Mouse (Mus musculus) neural tube, embryonic 15.5 days (tissue): Measurements from ENCODE around the gene Runx2. TPM values are rescaled to one million over a fixed set of nuclear protein-coding genes. Genes with fewer than 3 reads are reported as not detected.

ENCODE experiments used
- ATAC-seq: fragments of 200-750 bp; cut with Nextera tagmentation; 2 replicates; pipeline ENCODE4 v1.8.0; 2017; ENCODE audit warnings: mild to moderate bottlenecking, moderate TSS enrichment, moderate library complexity; ENCODE audit not compliant: low FRiP score
- H3K27ac ChIP-seq: fragments of 300-500 bp; sonication (generic); replicated peaks from 2 replicates; pipeline ENCODE4 v1.5.1; 2015; ENCODE audit warnings: mild to moderate bottlenecking, inconsistent platforms
- H3K27me3 ChIP-seq: fragments of 300-500 bp; sonication (generic); replicated peaks from 2 replicates; pipeline ENCODE4 v1.6.1; 2015; ENCODE audit warnings: inconsistent platforms
- H3K36me3 ChIP-seq: fragments of 300-500 bp; sonication (generic); 2 replicates; pipeline ENCODE4 v1.6.1; 2015; ENCODE audit warnings: inconsistent platforms
- H3K4me1 ChIP-seq: fragments of 300-500 bp; sonication (generic); 2 replicates; pipeline ENCODE4 v1.6.1; 2015; ENCODE audit warnings: inconsistent platforms
- H3K4me2 ChIP-seq: fragments of 300-500 bp; sonication (generic); 2 replicates; pipeline ENCODE4 v1.6.1; 2015; ENCODE audit warnings: inconsistent platforms, mild to moderate bottlenecking, moderate library complexity
- H3K4me3 ChIP-seq: fragments of 300-500 bp; sonication (generic); replicated peaks from 2 replicates; pipeline ENCODE4 v1.5.1; 2015; ENCODE audit warnings: mild to moderate bottlenecking, inconsistent platforms
- H3K9ac ChIP-seq: fragments of 300-500 bp; sonication (generic); replicated peaks from 2 replicates; pipeline ENCODE4 v1.6.1; 2015; ENCODE audit warnings: mild to moderate bottlenecking, inconsistent platforms
- H3K9me3 ChIP-seq: fragments of 300-500 bp; sonication (generic); replicated peaks from 2 replicates; pipeline ENCODE4 v1.6.1; 2016; ENCODE audit warnings: inconsistent platforms
- WGBS: fragments of 180-500 bp; shearing (Covaris S2); methylation state at CpG from one replicate; pipeline ENCODE4 v1.1.7; 2015; ENCODE audit warnings: mixed read lengths; 5-methylcytosine and 5-hydroxymethylcytosine counted together
- polyA plus RNA-seq: library from polyadenylated mRNA; unstranded; fragments of >200 nt; fragmentation: Nextera tagmentation; extraction: Ambion mirVana; gene quantifications from 2 replicates; pipeline ENCODE4 v1.2.1, GENCODE M21; 2015

Gene Runx2
- polyA plus RNA-seq, 1 experiment from 2014 or later = 0.68 TPM

DNA sequence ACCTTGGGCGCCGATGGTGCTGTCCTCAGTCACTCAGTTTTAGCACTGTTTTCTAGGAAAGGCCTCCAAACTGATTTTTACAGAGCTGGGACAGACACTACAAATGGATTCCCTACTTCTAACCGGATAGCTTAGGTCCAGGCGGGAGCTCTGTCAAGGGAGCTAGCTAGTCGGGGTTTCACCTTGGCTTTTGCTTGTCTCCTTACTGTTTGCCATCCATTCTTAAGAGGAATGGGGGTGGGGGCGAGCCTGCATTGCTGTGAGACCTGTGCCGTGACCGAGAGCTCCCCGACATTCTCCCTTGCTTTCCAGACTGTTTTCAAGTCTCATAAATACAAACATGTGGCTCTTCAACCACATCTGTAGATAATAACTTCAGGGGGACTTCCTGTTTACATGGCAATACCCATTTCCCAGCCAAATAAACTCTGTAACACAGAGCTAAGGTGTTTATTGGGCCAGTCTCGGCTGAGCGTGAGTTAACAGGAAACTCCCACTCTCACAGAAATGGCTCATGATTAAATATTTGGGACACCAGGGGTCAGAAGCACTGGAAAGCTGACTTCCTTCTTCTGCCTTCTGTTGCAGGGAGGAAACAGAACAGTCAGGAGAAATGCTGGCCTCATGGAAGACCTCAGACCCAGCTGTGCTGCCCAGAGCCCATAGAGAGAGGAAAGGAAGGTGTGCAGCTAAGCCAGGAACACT is 213.1 kb downstream of the Runx2 start:
- Histone ChIP-seq H3K9ac (no peak overlapping the region), H3K27ac (no peak overlapping the region), H3K36me3 (no peaks in the 10 kb centered on the region), H3K4me2 (no peak overlapping the region), H3K4me1 (peaks cover 4% of the 10 kb centered on the region; the same call in 1 of the 2 replicates), H3K9me3 (no peaks in the 10 kb centered on the region), H3K4me3 (no peak overlapping the region), H3K27me3 (no peaks in the 10 kb centered on the region)
- ATAC-seq = no peak
- WGBS = 84% methylated on average over 11 of the region's 11 CpGs

GRCm38 (mm10) chr17:44599856-44600255 is 214.7 kb downstream of the Runx2 start:
- WGBS = 95% methylated on average over 1 of the region's 1 CpGs
- Histone ChIP-seq H3K27ac (no peak overlapping the region), H3K36me3 (no peaks in the 10 kb centered on the region), H3K9ac (no peak overlapping the region), H3K4me3 (no peak overlapping the region), H3K4me1 (peaks cover 4% of the 10 kb centered on the region; the same call in 1 of the 2 replicates), H3K27me3 (no peaks in the 10 kb centered on the region), H3K4me2 (no peak overlapping the region), H3K9me3 (no peaks in the 10 kb centered on the region)
- ATAC-seq = no peak

GRCm38 (mm10) chr17:44599132-44599531 is 215.5 kb downstream of the Runx2 start:
- Histone ChIP-seq H3K9me3 (no peaks in the 10 kb centered on the region), H3K36me3 (no peaks in the 10 kb centered on the region), H3K4me1 (peaks cover 4% of the 10 kb centered on the region; the same call in 1 of the 2 replicates), H3K4me3 (no peak overlapping the region), H3K27ac (no peak overlapping the region), H3K9ac (no peak overlapping the region), H3K27me3 (no peaks in the 10 kb centered on the region), H3K4me2 (no peak overlapping the region)
- WGBS = 94% methylated on average over 2 of the region's 2 CpGs
- no peak for ATAC-seq

DNA sequence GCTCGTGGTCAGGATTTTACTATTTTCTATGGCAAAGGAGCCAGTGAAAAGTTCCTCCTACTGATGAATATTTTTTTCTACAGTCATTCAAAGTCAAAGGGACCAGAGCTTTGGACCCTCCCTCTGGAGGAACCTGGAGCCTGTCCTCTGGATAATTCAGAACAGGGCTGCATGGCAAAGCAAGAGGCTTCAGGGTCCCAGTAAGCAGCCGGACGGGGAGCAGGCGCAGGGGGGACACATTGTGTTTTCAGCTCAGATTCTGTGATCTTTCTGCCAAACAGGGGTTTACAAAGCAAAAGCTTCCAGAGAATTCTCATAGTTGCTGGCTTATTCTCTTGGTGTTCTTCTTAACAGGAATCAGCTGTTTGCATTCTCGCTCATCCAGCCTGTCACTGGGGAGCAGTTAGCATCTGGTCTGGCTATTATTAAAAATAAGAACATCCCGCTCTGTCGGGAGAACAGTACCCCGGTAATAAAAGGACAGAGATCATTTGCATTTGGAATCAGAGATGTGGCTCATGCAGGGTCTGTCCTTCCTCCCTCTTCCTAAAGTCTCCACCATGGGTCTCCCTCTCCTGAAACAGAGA is 216.6 kb downstream of the Runx2 start:
- no peak overlapping the region for H3K9ac ChIP-seq
- H3K36me3 ChIP-seq = no peaks in the 10 kb centered on the region
- H3K4me3 ChIP-seq = no peak overlapping the region
- WGBS = 39% methylated on average over 8 of the region's 8 CpGs
- no peak overlapping the region for H3K4me2 ChIP-seq
- H3K4me1 ChIP-seq = peaks cover 4% of the 10 kb centered on the region; the same call in 1 of the 2 replicates
- no peaks in the 10 kb centered on the region for H3K9me3 ChIP-seq
- no peaks in the 10 kb centered on the region for H3K27me3 ChIP-seq
- H3K27ac ChIP-seq = no peak overlapping the region
- ATAC-seq = no peak

DNA sequence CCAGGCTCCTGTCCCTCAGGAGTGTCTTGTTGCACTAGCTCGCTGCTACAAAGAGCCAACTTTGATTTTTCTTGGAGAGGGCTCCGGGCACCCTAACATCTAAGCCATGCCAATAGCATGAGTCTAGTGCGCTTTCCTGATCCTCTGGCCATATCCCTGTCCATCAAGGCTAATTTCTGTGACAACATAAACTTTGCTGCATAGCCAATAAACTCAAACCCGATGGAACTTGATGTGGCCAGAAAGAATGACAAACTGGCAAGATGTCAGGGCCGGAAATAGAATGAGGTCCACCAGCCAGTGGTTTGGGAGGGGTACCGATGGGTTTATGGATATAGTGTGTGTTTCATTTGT is 221.9 kb downstream of the Runx2 start:
- no peak for ATAC-seq
- H3K9ac ChIP-seq = no peak overlapping the region
- 93% methylated on average over 6 of the region's 6 CpGs for WGBS
- H3K36me3 ChIP-seq = no peaks in the 10 kb centered on the region
- H3K27me3 ChIP-seq = no peaks in the 10 kb centered on the region
- H3K9me3 ChIP-seq = no peaks in the 10 kb centered on the region
- H3K4me1 ChIP-seq = no peaks in the 10 kb centered on the region
- no peak overlapping the region for H3K27ac ChIP-seq
- no peak overlapping the region for H3K4me3 ChIP-seq
- H3K4me2 ChIP-seq = no peak overlapping the region

- WGBS = 85% methylated on average over 16 of the region's 16 CpGs
- no peaks in the 10 kb centered on the region for H3K27me3 ChIP-seq
- H3K4me3 ChIP-seq = no peak overlapping the region
- no peaks in the 10 kb centered on the region for H3K9me3 ChIP-seq
- H3K4me2 ChIP-seq = no peak overlapping the region
- H3K4me1 ChIP-seq = no peaks in the 10 kb centered on the region
- H3K36me3 ChIP-seq = no peaks in the 10 kb centered on the region
- H3K9ac ChIP-seq = no peak overlapping the region
- no peak overlapping the region for H3K27ac ChIP-seq
- no peak for ATAC-seq
These were observed 222.4 kb downstream of the Runx2 start for GRCm38 (mm10) chr17:44592067-44592736.

DNA sequence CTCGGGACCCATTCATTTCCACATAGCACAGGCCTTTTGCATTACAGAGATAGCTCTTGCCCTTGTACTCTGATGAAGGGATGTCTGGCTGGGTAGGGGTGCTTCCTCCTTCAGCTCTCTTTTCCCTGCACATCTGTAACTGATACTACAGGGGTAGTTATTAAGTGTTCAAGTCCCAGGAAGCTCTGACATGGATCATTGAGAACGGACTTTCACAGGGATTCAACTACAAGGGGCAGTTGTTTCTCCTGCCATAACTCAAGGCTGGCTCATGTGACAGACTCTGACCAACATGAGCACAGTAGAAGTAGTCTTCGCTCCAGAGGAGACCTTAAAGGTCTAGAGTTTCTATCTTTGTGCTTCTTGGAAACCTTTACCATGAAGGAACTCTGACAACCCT is 226.1 kb downstream of the Runx2 start:
- ATAC-seq = no peak
- WGBS = 84% methylated on average over 3 of the region's 3 CpGs
- H3K36me3 ChIP-seq = no peaks in the 10 kb centered on the region
- no peaks in the 10 kb centered on the region for H3K9me3 ChIP-seq
- H3K4me2 ChIP-seq = no peak overlapping the region
- H3K4me3 ChIP-seq = no peak overlapping the region
- H3K9ac ChIP-seq = no peak overlapping the region
- H3K27me3 ChIP-seq = no peaks in the 10 kb centered on the region
- H3K27ac ChIP-seq = no peak overlapping the region
- H3K4me1 ChIP-seq = no peaks in the 10 kb centered on the region

DNA sequence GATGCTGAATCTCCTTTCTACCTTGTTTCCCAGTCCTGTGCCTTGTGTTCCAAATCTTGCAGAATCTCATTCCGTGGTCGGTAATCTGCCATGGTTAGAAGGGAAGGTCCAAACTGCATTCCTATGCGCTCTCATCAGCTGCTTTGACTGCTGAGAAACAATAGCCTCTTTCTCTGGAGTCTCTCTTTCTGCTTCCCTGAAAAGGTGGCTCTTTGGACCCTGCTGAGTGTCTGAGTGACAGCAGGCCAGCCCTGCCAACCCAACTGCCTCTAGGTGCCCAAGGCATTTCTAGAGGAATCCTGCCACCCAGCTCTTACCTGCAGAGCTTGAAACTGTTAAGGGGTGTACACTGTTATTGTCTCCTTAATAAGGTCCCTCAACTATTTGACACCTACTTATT is 226.6 kb downstream of the Runx2 start:
- WGBS = 35% methylated on average over 3 of the region's 3 CpGs

DNA sequence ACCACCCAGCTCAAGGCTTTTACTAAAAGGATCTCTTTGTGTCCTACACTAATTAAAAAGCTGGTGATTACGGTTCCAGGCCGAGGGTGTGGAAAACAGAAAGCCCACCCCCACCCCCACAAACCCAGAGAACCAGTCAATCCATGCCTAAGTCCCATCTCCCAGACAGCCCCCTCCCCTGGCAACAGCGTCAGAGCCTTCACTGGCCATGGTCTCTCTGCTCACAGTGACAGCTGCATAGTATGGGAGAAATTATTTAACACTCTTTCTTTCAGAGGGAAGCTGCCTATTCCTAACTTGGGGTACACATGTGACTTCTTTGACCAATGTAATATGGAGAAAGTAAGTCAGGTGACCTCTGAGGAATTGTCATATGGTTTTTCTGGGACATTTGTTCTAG is 228.4 kb downstream of the Runx2 start:
- no peaks in the 10 kb centered on the region for H3K9me3 ChIP-seq
- ATAC-seq = no peak
- WGBS = 65% methylated on average over 3 of the region's 3 CpGs
- no peak overlapping the region for H3K4me2 ChIP-seq
- no peak overlapping the region for H3K27ac ChIP-seq
- no peaks in the 10 kb centered on the region for H3K4me1 ChIP-seq
- H3K9ac ChIP-seq = no peak overlapping the region
- H3K36me3 ChIP-seq = no peaks in the 10 kb centered on the region
- no peak overlapping the region for H3K4me3 ChIP-seq
- H3K27me3 ChIP-seq = no peaks in the 10 kb centered on the region

More for the DNA sequence above, 226.6 kb downstream of the Runx2 start:
- Histone ChIP-seq H3K4me1 (no peaks in the 10 kb centered on the region), H3K9me3 (no peaks in the 10 kb centered on the region), H3K9ac (no peak overlapping the region), H3K36me3 (no peaks in the 10 kb centered on the region), H3K4me3 (no peak overlapping the region), H3K27me3 (no peaks in the 10 kb centered on the region), H3K27ac (no peak overlapping the region), H3K4me2 (no peak overlapping the region)
- no peak for ATAC-seq

- H3K36me3 ChIP-seq = no peaks in the 10 kb centered on the region
- WGBS = 65% methylated on average over 6 of the region's 6 CpGs
- no peak for ATAC-seq
- H3K4me2 ChIP-seq = no peak overlapping the region
- H3K9me3 ChIP-seq = no peaks in the 10 kb centered on the region
- H3K27ac ChIP-seq = no peak overlapping the region
- no peaks in the 10 kb centered on the region for H3K27me3 ChIP-seq
- no peak overlapping the region for H3K4me3 ChIP-seq
- H3K4me1 ChIP-seq = no peaks in the 10 kb centered on the region
- H3K9ac ChIP-seq = no peak overlapping the region
These were observed 229.8 kb downstream of the Runx2 start for GRCm38 (mm10) chr17:44584781-44585180.

GRCm38 (mm10) chr17:44577791-44578190 is 236.8 kb downstream of the Runx2 start:
- H3K4me3 ChIP-seq = no peak overlapping the region
- H3K9me3 ChIP-seq = no peaks in the 10 kb centered on the region
- no peaks in the 10 kb centered on the region for H3K36me3 ChIP-seq
- no peaks in the 10 kb centered on the region for H3K27me3 ChIP-seq
- no peak overlapping the region for H3K27ac ChIP-seq
- H3K4me1 ChIP-seq = no peaks in the 10 kb centered on the region
- H3K4me2 ChIP-seq = no peak overlapping the region
- no peak for ATAC-seq
- H3K9ac ChIP-seq = no peak overlapping the region
- 28% methylated on average over 5 of the region's 5 CpGs for WGBS

GRCm38 (mm10) chr17:44570899-44571298 is 243.7 kb downstream of the Runx2 start:
- no peak overlapping the region for H3K9ac ChIP-seq
- H3K4me1 ChIP-seq = peaks cover 3% of the 10 kb centered on the region; the same call in 1 of the 2 replicates
- H3K4me3 ChIP-seq = no peak overlapping the region
- ATAC-seq = no peak
- H3K9me3 ChIP-seq = no peaks in the 10 kb centered on the region
- H3K27ac ChIP-seq = no peak overlapping the region
- WGBS = 88% methylated on average over 5 of the region's 5 CpGs
- no peaks in the 10 kb centered on the region for H3K27me3 ChIP-seq
- no peaks in the 10 kb centered on the region for H3K36me3 ChIP-seq
- no peak overlapping the region for H3K4me2 ChIP-seq
